Mouse (Mus musculus) MEL (cell line): ENCODE measurements around the gene Sart1. TPM values are rescaled to one million over a fixed set of nuclear protein-coding genes. Genes with fewer than 3 reads are reported as not detected.
A peak's percentile ranks its signal among the peaks of the same experiment; 100 is the strongest.
"Not testable (repeated sequence)": the region's sequence is repeated elsewhere in the genome, so short reads cannot be mapped to it uniquely, and the experiment has no call there.

Experiments used
- DNase-seq: peaks from one replicate; pipeline ENCODE4 v3.0.0; 2011; ENCODE audit warnings: low read depth, low spot score
- H3K27ac ChIP-seq: 2 replicates; pipeline ENCODE4 v1.5.1; 2012; ENCODE audit warnings: low read depth, mild to moderate bottlenecking, control low read depth, low read length, moderate library complexity; ENCODE audit not compliant: control insufficient read depth
- H3K27me3 ChIP-seq, 2 experiments: fragments of 150-350 bp in 1 of 2; sonication (generic) in 1 of 2; 2 replicates each; pipeline ENCODE4 v1.6.1; 2012; ENCODE audit warnings: low read length in 2 of 2, mild to moderate bottlenecking in 2 of 2, improper control_type of control experiment in 1 of 2, moderate library complexity in 1 of 2; ENCODE audit not compliant: insufficient read depth in 2 of 2, control insufficient read depth in 1 of 2
- H3K36me3 ChIP-seq, 2 experiments: 2 replicates each; pipeline ENCODE4 v1.6.1; 2012 to 2014; ENCODE audit warnings: low read length in 2 of 2, improper control_type of control experiment in 1 of 2, inconsistent platforms in 1 of 2, mild to moderate bottlenecking in 1 of 2; ENCODE audit not compliant: insufficient read depth in 2 of 2, control insufficient read depth in 1 of 2
- H3K4me1 ChIP-seq, 2 experiments: fragments of 150-350 bp in 1 of 2; sonication (generic) in 1 of 2; 2 replicates each; pipeline ENCODE4 v1.6.1; 2012; ENCODE audit warnings: low read length in 2 of 2, improper control_type of control experiment in 1 of 2, mild to moderate bottlenecking in 1 of 2; ENCODE audit not compliant: insufficient read depth in 2 of 2, control insufficient read depth in 1 of 2
- H3K4me3 ChIP-seq, 2 experiments: fragments of 150-350 bp in 1 of 2; sonication (generic) in 1 of 2; 2 replicates each; pipeline ENCODE4 v1.5.1; 2012; ENCODE audit warnings: low read depth in 2 of 2, low read length in 2 of 2, mild to moderate bottlenecking in 2 of 2, moderate library complexity in 2 of 2, control low read depth in 1 of 2, improper control_type of control experiment in 1 of 2; ENCODE audit not compliant: control insufficient read depth in 1 of 2, insufficient read depth in 1 of 2
- H3K79me2 ChIP-seq: 2 replicates; pipeline ENCODE4 v1.6.1; 2012; ENCODE audit warnings: mild to moderate bottlenecking, low read length, moderate library complexity; ENCODE audit not compliant: control insufficient read depth, poor library complexity, insufficient read depth
- H3K9ac ChIP-seq: 2 replicates; pipeline ENCODE4 v1.6.1; 2012; ENCODE audit warnings: low read depth, mild to moderate bottlenecking, control low read depth, low read length, moderate library complexity; ENCODE audit not compliant: control insufficient read depth, poor library complexity, severe bottlenecking
- H3K9me3 ChIP-seq: fragments of 150-350 bp; sonication (generic); replicated peaks from 2 replicates; pipeline ENCODE4 v1.6.1; 2012; ENCODE audit warnings: mild to moderate bottlenecking, low read length, improper control_type of control experiment, moderate library complexity; ENCODE audit not compliant: insufficient read depth
- CHD2 ChIP-seq: IDR thresholded peaks from 2 replicates; pipeline ENCODE4 v1.6.1; 2011; ENCODE audit warnings: low read length, improper control_type of control experiment
- CTCF ChIP-seq, 3 experiments: IDR thresholded peaks in 2 of 3; conservative IDR thresholded peaks in 1 of 3; 2 replicates each; pipeline ENCODE4 v1.5.1; 2011 to 2012; ENCODE audit warnings: low read length in 3 of 3, low read depth in 2 of 3, mild to moderate bottlenecking in 2 of 3, improper control_type of control experiment in 1 of 3, inconsistent platforms in 1 of 3, mixed read lengths in 1 of 3, moderate library complexity in 1 of 3; ENCODE audit not compliant: control insufficient read depth in 1 of 3, insufficient read depth in 1 of 3, poor library complexity in 1 of 3, severe bottlenecking in 1 of 3
- HCFC1 ChIP-seq: IDR thresholded peaks from 2 replicates; pipeline ENCODE4 v1.6.1; 2012; ENCODE audit warnings: low read depth, mild to moderate bottlenecking, inconsistent platforms, low read length, improper control_type of control experiment, moderate library complexity
- JUND ChIP-seq: IDR thresholded peaks from 2 replicates; pipeline ENCODE4 v1.6.1; 2011; ENCODE audit warnings: low read depth, mild to moderate bottlenecking, improper control_type of control experiment, low read length
- KAT2A ChIP-seq: conservative IDR thresholded peaks from 2 replicates; pipeline ENCODE4 v1.6.1; 2012; ENCODE audit warnings: low read depth, low read length, improper control_type of control experiment, inconsistent platforms
- MEF2A ChIP-seq: IDR thresholded peaks from 2 replicates; pipeline ENCODE4 v1.6.1; 2014; ENCODE audit warnings: low read depth, mild to moderate bottlenecking, inconsistent platforms, low read length, improper control_type of control experiment; ENCODE audit not compliant: poor library complexity, insufficient replicate concordance, severe bottlenecking; ENCODE audit errors: extremely low read depth
- MXI1 ChIP-seq: IDR thresholded peaks from 2 replicates; pipeline ENCODE4 v1.6.1; 2011; ENCODE audit warnings: mild to moderate bottlenecking, low read depth, low read length, improper control_type of control experiment
- MYB ChIP-seq: IDR thresholded peaks from 2 replicates; pipeline ENCODE4 v1.6.1; 2011; ENCODE audit warnings: mild to moderate bottlenecking, low read depth, low read length, improper control_type of control experiment
- MYC ChIP-seq: IDR thresholded peaks from 2 replicates; pipeline ENCODE4 v1.6.1; 2011; ENCODE audit warnings: low read depth, mild to moderate bottlenecking, low read length, improper control_type of control experiment, moderate library complexity
- NRF1 ChIP-seq: IDR thresholded peaks from 2 replicates; pipeline ENCODE4 v1.6.1; 2014; ENCODE audit warnings: low read depth, mild to moderate bottlenecking, inconsistent platforms, low read length, improper control_type of control experiment, moderate library complexity; ENCODE audit not compliant: poor library complexity, insufficient read depth, severe bottlenecking
- POLR2A ChIP-seq, 2 experiments: IDR thresholded peaks; 2 replicates each; pipeline ENCODE4 v1.6.1; 2011 to 2012; ENCODE audit warnings: low read length in 2 of 2, mild to moderate bottlenecking in 2 of 2, control low read depth in 1 of 2, improper control_type of control experiment in 1 of 2, low read depth in 1 of 2, moderate library complexity in 1 of 2; ENCODE audit not compliant: control insufficient read depth in 1 of 2, insufficient read depth in 1 of 2, poor library complexity in 1 of 2
- POLR2AphosphoS5 ChIP-seq: IDR thresholded peaks from 2 replicates; pipeline ENCODE4 v1.6.1; 2012; ENCODE audit warnings: low read depth, borderline replicate concordance, mild to moderate bottlenecking, inconsistent platforms, low read length, moderate library complexity, mixed read lengths
- RCOR1 ChIP-seq: IDR thresholded peaks from 2 replicates; pipeline ENCODE4 v1.6.1; 2012; ENCODE audit warnings: low read depth, mild to moderate bottlenecking, inconsistent platforms, low read length, improper control_type of control experiment
- TBP ChIP-seq: IDR thresholded peaks from 2 replicates; pipeline ENCODE4 v1.8.0; 2011; ENCODE audit warnings: low read depth, low read length, improper control_type of control experiment
- UBTF ChIP-seq: IDR thresholded peaks from 2 replicates; pipeline ENCODE4 v1.6.1; 2012; ENCODE audit warnings: low read depth, mild to moderate bottlenecking, inconsistent platforms, low read length, improper control_type of control experiment, moderate library complexity, borderline replicate concordance; ENCODE audit not compliant: insufficient read depth
- ZC3H11A ChIP-seq: IDR thresholded peaks from 2 replicates; pipeline ENCODE4 v1.6.1; 2012; ENCODE audit warnings: low read depth, mild to moderate bottlenecking, inconsistent platforms, low read length, improper control_type of control experiment
- ZKSCAN1 ChIP-seq: IDR thresholded peaks from 2 replicates; pipeline ENCODE4 v1.6.1; 2012; ENCODE audit warnings: low read depth, mild to moderate bottlenecking, inconsistent platforms, low read length, improper control_type of control experiment, moderate library complexity
- polyA plus RNA-seq, 2 experiments: library from polyadenylated mRNA; stranded (reverse) in 1 of 2; unstranded in 1 of 2; fragments of >175 nt in 1 of 2; fragments of >200 nt in 1 of 2; gene quantifications; 2 replicates each; pipeline versions ENCODE4 v1.2.1 to v1.2.4; 2012; ENCODE audit warnings: low replicate concordance in 2 of 2, low read depth in 1 of 2; ENCODE audit not compliant: insufficient read length in 2 of 2, insufficient read depth in 1 of 2, missing spikeins in 1 of 2
- total RNA-seq: library from RNA; depleted of rRNA; stranded (reverse); fragments of 300-350 nt; gene quantifications from 2 replicates; pipeline ENCODE4 v1.2.3, GENCODE M21; 2012

The Sart1 gene
- total and polyA plus RNA-seq, 3 experiments: 117 to 141 TPM; not detected in 1

- no peak within 1 kb of the TSS for H3K9ac ChIP-seq
- H3K79me2 ChIP-seq: no peaks in the 10 kb centered on the region; the same call in 1 of the 2 replicates
- H3K27me3 ChIP-seq: no peaks in the 10 kb centered on the region
- no peak within 1 kb of the TSS for H3K4me3 ChIP-seq
- H3K9me3 ChIP-seq: no peaks in the 10 kb centered on the region
- no peak within 1 kb of the TSS for H3K27ac ChIP-seq
- peaks cover 0 to 3% of the 10 kb centered on the region in 2 experiments; a peak in 1 of 4 replicates for H3K36me3 ChIP-seq
- H3K4me1 ChIP-seq: peaks cover 3% of the 10 kb centered on the region in 2 experiments
- no peak for DNase-seq
- TF ChIP-seq CTCF (IDR thresholded peaks at IDR 0.05 in 2 of 3, conservative IDR thresholded peaks at IDR 0.05 in 1 of 3; ENCODE audit: control insufficient read depth in 1 of 3, insufficient read depth in 1 of 3, low read depth in 2 of 3, low read length in 3 of 3, poor library complexity in 1 of 3, severe bottlenecking in 1 of 3) (0 out of 6 replicates have a peak, but pooled peaks of 1 of the 3 experiments have one; percentile 10), POLR2A (IDR thresholded peaks at IDR 0.05; ENCODE audit: control insufficient read depth in 1 of 2, insufficient read depth in 1 of 2, low read depth in 1 of 2, low read length in 2 of 2, poor library complexity in 1 of 2) (no peak)
These were observed 13.8 kb upstream of the Sart1 start, which contains the start of gene Tsga10ip for GRCm38 (mm10) chr19:5402293-5402692. Tsga10ip (minus strand) TSS chr19:5402526.

- DNase-seq: peak; percentile 67
- not testable (repeated sequence) for H3K36me3 ChIP-seq
- H3K4me3 ChIP-seq: peak overlapping the region in 1 of 2 experiments; percentile 4; a peak in 2 of 4 replicates
- TF ChIP-seq TBP: peak; percentile 98
- TF ChIP-seq, all 39 proteins: peak for 1; not testable (repeated sequence) for 38
- not testable (repeated sequence) for H3K4me1 ChIP-seq, H3K27me3 ChIP-seq, H3K27ac ChIP-seq, H3K79me2 ChIP-seq, H3K9me3 ChIP-seq
- H3K9ac ChIP-seq: peak overlapping the region; percentile 42
These were observed 12.6 kb upstream of the Sart1 start for GRCm38 (mm10) chr19:5401073-5401472.

GRCm38 (mm10) chr19:5395371-5395770 is 6.9 kb upstream of the Sart1 start:
- Histone ChIP-seq H3K9ac (no peak overlapping the region), H3K9me3 (no peaks in the 10 kb centered on the region)
- TF ChIP-seq MXI1 (peak; percentile 96), UBTF (no peak)

GRCm38 (mm10) chr19:5394168-5394567 is 5.7 kb upstream of the Sart1 start:
- Histone ChIP-seq H3K9me3 (no peaks in the 10 kb centered on the region), H3K4me3 (no peak overlapping the region), H3K79me2 (peaks cover 9% of the 10 kb centered on the region), H3K27ac (no peak overlapping the region), H3K4me1 (peaks cover 0 to 14% of the 10 kb centered on the region in 2 experiments; a peak in 2 of 4 replicates), H3K9ac (no peak overlapping the region), H3K27me3 (no peaks in the 10 kb centered on the region), H3K36me3 (peaks cover 0 to 7% of the 10 kb centered on the region in 2 experiments; a peak in 2 of 4 replicates)
- DNase-seq: no peak
- no peak for TF ChIP-seq POLR2AphosphoS5
- no peak for TF ChIP-seq CHD2
- no peak for TF ChIP-seq ZC3H11A
- no peak for TF ChIP-seq KAT2A
- TF ChIP-seq JUND: no peak
- no peak for TF ChIP-seq ZKSCAN1
- TF ChIP-seq MYB: no peak
- TF ChIP-seq POLR2A (IDR thresholded peaks at IDR 0.05; ENCODE audit: control insufficient read depth in 1 of 2, insufficient read depth in 1 of 2, low read depth in 1 of 2, low read length in 2 of 2, poor library complexity in 1 of 2): no peak
- no peak for TF ChIP-seq MYC
- no peak for TF ChIP-seq CTCF (IDR thresholded peaks at IDR 0.05 in 2 of 3, conservative IDR thresholded peaks at IDR 0.05 in 1 of 3; ENCODE audit: control insufficient read depth in 1 of 3, insufficient read depth in 1 of 3, low read depth in 2 of 3, low read length in 3 of 3, poor library complexity in 1 of 3, severe bottlenecking in 1 of 3)
- no peak for TF ChIP-seq MEF2A
- TF ChIP-seq HCFC1: no peak
- no peak for TF ChIP-seq NRF1
- no peak for TF ChIP-seq RCOR1

More at GRCm38 (mm10) chr19:5395371-5395770, 6.9 kb upstream of the Sart1 start:
- Histone ChIP-seq H3K4me1 (peaks cover 3 to 12% of the 10 kb centered on the region in 2 experiments), H3K79me2 (peaks cover under 1% of the 10 kb centered on the region; the same call in 1 of the 2 replicates), H3K4me3 (no peak overlapping the region), H3K36me3 (peaks cover 0 to 7% of the 10 kb centered on the region in 2 experiments; a peak in 1 of 4 replicates), H3K27ac (no peak overlapping the region), H3K27me3 (no peaks in the 10 kb centered on the region)
- DNase-seq: no peak
